Mouse (Mus musculus) liver, embryonic 18 days (tissue): ENCODE data around the gene Lypd5. TPM values are rescaled to one million over a fixed set of nuclear protein-coding genes. Genes with fewer than 3 reads are reported as not detected.

Experiments used
- polyA plus RNA-seq: library from polyadenylated mRNA; depleted of rRNA; stranded (reverse); fragments of >200 nt; gene quantifications from 2 replicates; pipeline ENCODE4 v1.2.3, GENCODE M21; 2012; rRNA removed

Lypd5 gene
- polyA plus RNA-seq, result not detected in 2 replicates

DNA sequence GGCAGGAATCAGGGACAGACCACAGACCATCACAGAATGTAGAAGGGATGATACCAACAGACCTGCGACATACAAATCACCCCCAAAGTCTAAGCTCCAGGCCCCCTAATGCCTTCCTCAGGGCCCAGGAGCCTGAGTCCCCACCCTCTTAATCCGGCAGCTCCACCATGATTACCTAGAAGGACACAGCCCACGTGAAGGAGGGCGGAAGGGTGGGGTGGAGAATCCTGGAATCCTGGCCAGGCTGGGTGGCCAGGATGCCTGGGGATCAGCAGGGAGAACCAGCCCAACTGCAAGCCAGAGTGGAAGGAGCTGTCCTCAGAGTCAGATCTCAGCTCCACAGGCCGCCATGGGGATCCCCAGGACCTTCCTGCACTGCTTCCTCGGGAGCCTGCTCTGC is at the start of gene Lypd5:
TSS of gene Lypd5 (plus strand) at position 301 of the 400 bp plus-strand sequence.

DNA sequence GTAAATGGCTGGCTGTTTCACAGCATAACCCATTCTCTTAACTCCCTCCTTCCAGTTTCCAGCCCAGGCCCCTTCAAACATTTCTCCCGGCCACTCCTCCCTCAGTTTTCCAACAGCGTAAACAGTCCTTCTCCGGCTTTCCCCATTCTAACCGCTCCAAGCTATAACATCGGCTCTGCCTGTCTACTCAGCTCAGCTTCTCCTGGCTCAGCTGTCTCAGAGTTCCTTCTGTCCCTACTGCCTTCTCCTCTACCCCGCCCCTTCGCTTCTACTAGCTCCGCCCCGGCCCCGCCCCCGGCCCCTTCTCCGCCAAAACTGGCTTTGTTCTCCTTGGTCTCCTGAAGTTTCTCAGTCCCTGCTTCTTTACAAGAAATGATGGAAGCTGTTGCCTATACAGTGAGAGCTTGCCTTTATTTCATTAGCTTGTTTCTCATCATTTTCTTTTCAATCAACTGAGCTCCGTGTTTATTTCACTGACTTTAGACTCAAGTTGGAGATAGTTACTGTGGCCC is 48.2 kb upstream of the Lypd5 start, which contains the start of gene Zfp61:
TSS of gene Zfp61 (minus strand) at position 462 of the 512 bp plus-strand sequence.

DNA sequence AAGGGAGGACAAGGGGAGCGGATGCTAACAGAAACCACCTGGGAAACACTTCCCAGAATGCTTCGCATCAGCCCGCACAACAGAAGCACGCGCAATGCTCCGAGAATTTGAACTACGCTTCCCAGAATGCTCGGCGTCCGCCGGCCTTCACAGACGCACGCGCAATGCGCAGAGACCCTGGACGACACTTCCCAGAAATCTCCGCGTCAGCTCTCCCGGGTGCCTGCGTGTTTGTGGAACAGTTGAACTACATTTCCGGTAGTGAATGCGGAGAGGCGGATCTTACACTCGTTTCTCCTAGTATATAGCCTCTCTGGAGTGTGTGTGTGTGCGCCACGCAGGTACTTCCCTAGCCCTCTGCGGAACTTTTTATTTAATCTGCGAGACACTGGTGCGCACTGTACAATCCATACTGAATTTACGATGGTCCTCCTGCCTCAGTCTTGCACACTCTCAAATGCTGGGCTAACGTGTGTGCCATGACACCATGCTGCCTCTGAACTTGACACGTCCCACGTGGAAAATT is 32.4 kb upstream of the Lypd5 start, which contains the start of gene Zfp94:
TSS of gene Zfp94 (minus strand) at position 100 of the 526 bp plus-strand sequence.

DNA sequence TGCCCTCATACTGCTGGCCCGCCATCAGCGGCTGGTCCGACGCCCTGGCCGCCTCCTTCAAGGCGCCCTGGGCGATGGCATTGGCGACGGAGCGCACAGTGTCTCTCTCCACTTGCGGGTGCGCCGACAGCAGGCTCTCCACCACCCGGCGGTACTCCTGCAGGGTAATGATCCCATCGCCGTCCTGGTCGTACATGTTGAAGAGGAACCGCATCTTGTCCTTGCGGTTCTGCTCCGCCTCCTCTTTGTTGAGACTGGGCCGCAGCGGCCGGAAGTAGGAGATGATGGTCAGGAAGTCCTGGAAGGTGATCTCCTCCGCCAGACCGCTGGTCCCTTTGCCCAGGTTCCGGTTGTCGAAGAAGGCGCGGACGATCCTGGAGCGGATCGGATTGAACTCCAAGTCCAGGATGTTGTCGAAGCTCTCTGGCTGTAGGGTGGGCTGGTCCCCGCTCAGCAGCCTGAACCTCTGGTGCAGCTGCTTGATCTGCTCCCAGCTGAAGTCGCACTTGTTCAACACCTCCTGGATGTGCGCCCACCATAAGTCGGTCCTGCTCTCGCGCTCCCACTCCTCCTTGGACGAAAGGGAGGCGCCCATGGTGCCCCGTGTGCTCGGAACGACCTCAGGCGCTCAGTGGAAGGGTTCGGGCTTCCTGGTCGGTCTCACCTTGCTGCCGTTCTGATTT is 15.6 kb upstream of the Lypd5 start, which contains the start of gene Tescl:
TSS of gene Tescl (minus strand) at position 633 of the 683 bp plus-strand sequence.

DNA sequence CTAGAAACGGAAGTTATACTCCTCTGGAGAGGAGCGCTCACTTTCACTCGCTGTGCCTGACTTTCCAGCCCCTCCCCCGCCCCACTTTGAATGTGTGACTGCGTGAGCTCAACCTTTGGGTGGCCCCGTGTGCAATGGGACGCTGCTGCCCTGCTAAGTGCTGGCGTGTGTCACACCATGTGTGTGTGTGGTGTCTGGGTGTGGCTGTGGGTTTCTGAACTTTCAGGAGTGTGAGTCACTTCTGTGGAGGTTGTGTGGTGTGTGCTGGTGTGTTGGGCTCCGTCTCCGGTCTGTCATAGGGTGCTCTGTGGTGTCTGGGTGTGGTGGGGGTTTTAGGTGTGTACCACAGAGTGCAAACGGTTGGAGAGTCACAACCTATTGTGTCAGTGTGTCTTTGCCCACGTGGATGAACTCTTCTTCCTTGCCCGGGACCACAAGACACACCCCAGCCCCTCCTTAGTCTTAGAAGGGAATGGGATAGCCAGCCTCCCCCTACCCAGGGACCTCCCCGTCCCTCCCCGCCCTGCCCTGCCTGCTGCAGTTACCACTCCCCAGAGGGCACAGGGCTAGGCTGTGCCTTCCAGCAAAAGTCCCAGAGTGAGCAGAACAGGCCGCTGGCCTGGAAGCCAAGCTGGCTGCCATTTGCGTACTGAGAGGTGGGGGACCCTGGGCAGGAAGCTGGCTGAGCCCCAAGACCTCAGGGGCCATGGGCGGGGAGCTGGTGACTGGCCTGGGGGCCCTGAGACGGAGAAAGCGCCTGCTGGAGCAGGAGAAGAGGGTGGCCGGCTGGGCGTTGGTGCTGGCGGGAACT is 20.9 kb downstream of the Lypd5 start, which contains the start of gene Kcnn4:
TSS of gene Kcnn4 (plus strand) at position 533 of the 811 bp plus-strand sequence.

DNA sequence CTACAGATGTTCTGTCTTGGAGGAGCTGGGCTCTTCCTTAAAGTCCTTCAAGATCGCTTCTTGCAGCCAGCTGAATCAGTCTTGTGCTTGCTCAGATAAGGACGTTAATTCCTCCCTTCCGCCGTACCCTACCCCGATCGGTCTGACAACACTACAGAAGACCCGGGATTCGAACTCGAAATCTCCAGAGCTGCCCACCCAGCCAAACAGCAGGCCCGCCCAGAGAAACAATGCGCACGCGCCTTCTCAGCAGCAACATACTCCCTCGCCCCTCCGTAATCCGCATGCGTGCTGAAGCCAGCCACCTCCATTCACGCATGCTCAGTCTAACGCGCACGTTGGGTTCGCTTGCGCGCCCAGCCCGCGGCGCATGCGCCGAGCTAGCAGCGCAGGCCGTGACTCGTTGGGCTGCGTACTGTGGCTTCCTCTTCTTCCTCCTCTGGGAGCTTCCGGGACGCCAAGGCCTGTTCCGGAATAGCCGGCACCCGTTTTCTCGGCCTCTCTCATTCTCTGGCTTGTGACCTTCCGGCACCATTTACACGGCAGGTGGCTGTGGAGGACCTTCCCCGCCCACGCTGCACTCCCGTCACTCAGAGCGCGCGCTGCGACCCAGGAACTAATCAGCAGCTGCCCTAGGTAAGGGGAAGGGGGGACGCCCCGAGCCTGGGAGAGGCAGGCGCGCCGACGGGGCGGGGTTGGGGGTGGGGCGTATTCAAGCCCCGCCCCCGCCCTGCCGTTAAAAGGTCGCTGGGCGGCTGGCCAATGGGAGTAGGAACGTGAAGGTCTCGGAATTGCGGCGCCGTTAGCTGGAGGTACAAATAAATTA is 50.5 kb downstream of the Lypd5 start, which contains the start of gene Smg9:
TSS of gene Smg9 (plus strand) at position 364 of the 826 bp plus-strand sequence.

Other genes starting within 250 kb of the Lypd5 start
- 0.49 and 0.68 TPM in 2 replicates for gene Zfp112, start 236.9 kb upstream of the Lypd5 start, polyA plus RNA-seq
- 2.6 and 2.7 TPM in 2 replicates for gene Zfp235, start 215.0 kb upstream of the Lypd5 start, polyA plus RNA-seq
- 0.11 and 0.13 TPM in 2 replicates for gene Zfp114, start 174.1 kb upstream of the Lypd5 start, polyA plus RNA-seq
- 0.79 and 0.87 TPM in 2 replicates for gene Zfp111, start 137.8 kb upstream of the Lypd5 start, polyA plus RNA-seq
- 1.1 and 1.2 TPM in 2 replicates for gene Zfp109, start 111.6 kb upstream of the Lypd5 start, polyA plus RNA-seq
- gene Zfp108, start 94.4 kb upstream of the Lypd5 start, polyA plus RNA-seq, result 0.41 and 0.48 TPM in 2 replicates
- 0.96 and 1.1 TPM in 2 replicates for gene Zfp93, start 78.8 kb upstream of the Lypd5 start, polyA plus RNA-seq
- 1.8 and 1.9 TPM in 2 replicates for gene Zfp61, start 48.0 kb upstream of the Lypd5 start, polyA plus RNA-seq
- 1.8 and 1.9 TPM in 2 replicates for gene Zfp94, start 32.5 kb upstream of the Lypd5 start, polyA plus RNA-seq
- gene Tescl, start 15.3 kb upstream of the Lypd5 start, polyA plus RNA-seq, result 0.04 and 0.06 TPM in 2 replicates
- 42.8 and 43.8 TPM in 2 replicates for gene Kcnn4, start 21.1 kb downstream of the Lypd5 start, polyA plus RNA-seq
- 13.1 and 17.8 TPM in 2 replicates for gene Smg9, start 50.4 kb downstream of the Lypd5 start, polyA plus RNA-seq
- 0.03 and 0.04 TPM in 2 replicates for gene Irgc1, start 103.1 kb downstream of the Lypd5 start, polyA plus RNA-seq
- gene Plaur, start 113.3 kb downstream of the Lypd5 start, polyA plus RNA-seq, result 11.9 and 15.2 TPM in 2 replicates
- gene Cadm4, start 132.8 kb downstream of the Lypd5 start, polyA plus RNA-seq, result 0.46 and 0.55 TPM in 2 replicates
- gene Zfp428, start 157.8 kb downstream of the Lypd5 start, polyA plus RNA-seq, result 2.6 and 3.1 TPM in 2 replicates
- gene AC161166.1, start 163.3 kb downstream of the Lypd5 start, polyA plus RNA-seq, result not detected in 2 replicates
- gene Irgq, start 181.5 kb downstream of the Lypd5 start, polyA plus RNA-seq, result 2.9 and 3.0 TPM in 2 replicates
- 0.06 and 0.13 TPM in 2 replicates for gene Pinlyp, start 196.9 kb downstream of the Lypd5 start, polyA plus RNA-seq
- gene Xrcc1, start 197.1 kb downstream of the Lypd5 start, polyA plus RNA-seq, result 18.1 and 22.4 TPM in 2 replicates
- 19.2 and 23.2 TPM in 2 replicates for gene Ethe1, start 238.3 kb downstream of the Lypd5 start, polyA plus RNA-seq
- gene Zfp575, start 238.4 kb downstream of the Lypd5 start, polyA plus RNA-seq, result 0.02 and 0.05 TPM in 2 replicates